Mouse (Mus musculus): Measurements from ENCODE around the gene Snapc4. TPM values are rescaled to one million over a fixed set of nuclear protein-coding genes. Genes with fewer than 3 reads are reported as not detected.
A peak's percentile ranks its signal among the peaks of the same experiment; 100 is the strongest.

The Snapc4 gene
- total RNA-seq, 2 experiments from 2014 or later, result 74.2 to 78.2 TPM

DNA sequence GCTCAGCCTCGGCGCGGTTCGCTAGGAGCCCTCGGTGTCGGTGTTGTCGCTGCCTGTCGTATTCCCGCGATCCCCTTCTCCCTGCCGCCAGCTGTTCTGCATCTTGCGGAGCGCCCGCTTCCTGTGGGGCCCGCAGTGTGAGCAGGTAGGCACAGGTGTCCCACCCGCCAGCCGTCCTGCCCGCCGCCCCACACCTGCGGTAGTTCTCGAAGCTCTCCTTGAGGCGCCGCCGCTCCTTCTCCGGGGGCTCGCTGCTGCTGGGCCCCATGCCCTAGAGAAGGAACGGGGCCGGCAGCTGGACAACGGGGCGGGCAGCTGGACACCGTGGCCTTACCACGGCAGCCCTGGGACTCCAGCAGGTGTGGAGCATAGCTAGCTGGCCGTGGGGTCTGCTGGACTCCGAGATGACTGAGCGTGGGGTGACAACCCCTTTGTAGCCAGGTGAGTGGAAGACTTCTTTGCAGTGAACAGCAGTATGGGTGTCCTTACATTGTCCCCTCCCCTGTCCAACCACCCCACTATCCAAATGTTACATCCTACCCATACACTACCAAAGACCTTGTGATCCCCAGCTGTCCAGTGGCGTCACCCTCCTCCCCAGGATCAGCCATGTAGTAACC lies 28.1 kb downstream of the Snapc4 start:
- intact Hi-C loops (cut with DNase I), result loop anchor here (1.0 kb wide), 2 partner anchors 27 to 52 kb away; no protein-coding TSS in a partner anchor
- peak; percentile 43 to 55 for DNase-seq (ENCODE audit: extremely low spot score in 1 of 2, low spot score in 2 of 2)
- Histone ChIP-seq H3K27ac (peak overlapping the region; percentile 80), H3K4me3 (peak overlapping the region; percentile 76)
- TF ChIP-seq CTCF (IDR thresholded peaks at IDR 0.05), result peak; percentile 1; the same call in 1 of the 2 replicates

DNA sequence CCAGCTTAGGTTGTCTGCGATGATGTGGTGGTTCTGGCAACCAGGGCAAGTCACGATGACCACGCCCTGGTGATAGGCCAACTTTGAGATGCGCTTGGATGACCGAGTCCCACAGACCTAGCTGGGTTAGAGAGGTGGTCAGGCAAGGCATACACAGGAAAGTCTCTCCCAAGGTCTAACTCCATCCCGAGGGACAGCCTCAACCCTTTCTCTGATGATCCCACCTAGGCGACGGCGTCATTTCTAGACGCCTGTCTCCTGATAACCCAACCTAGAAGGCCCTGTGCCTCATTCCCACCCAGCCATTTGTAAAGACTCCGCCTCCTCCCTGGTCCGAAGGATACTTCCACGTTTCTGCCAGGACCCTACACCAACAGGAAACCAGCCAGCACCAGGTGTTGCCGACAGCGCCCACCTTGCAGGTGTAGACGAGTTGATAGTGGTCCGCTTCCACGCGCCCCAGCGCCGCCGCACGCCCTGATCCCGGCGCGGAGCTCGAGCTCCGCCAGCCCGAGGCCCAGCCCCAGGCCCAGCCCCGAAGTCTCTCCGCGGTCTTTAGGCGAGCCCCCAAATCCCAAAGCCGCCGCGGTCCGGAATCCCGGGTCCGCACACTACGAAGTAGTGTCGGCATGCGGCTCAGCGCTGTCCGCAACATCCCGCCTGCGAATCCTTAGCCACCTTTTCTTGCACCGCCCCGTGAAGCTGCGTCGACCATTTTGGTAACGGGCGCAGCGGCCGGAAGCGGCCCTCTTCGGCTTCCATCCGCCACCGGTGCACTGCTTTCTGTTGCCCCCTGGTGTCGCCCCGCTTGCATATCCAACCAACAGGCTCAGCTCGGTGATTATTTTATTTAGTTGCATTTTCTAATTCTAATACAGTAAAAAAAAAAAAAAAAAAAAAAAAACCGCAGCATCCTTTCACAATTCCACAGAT lies 28.8 kb downstream of the Snapc4 start, which contains the start of gene Dnlz:
Gene Dnlz (minus strand): TSS at position 753 of the 933 bp plus-strand sequence.
- peak; percentile 94 for DNase-seq (ENCODE audit: extremely low spot score in 1 of 2, low spot score in 2 of 2)
- TF ChIP-seq CTCF (IDR thresholded peaks at IDR 0.05), result peak; percentile 77
- Histone ChIP-seq H3K27ac (peak within 1 kb of the TSS; percentile 89), H3K4me3 (peak within 1 kb of the TSS; percentile 76)
- intact Hi-C loops (cut with DNase I), result loop anchor here (1.0 kb wide), 2 partner anchors 26 to 51 kb away; no protein-coding TSS in a partner anchor

DNA sequence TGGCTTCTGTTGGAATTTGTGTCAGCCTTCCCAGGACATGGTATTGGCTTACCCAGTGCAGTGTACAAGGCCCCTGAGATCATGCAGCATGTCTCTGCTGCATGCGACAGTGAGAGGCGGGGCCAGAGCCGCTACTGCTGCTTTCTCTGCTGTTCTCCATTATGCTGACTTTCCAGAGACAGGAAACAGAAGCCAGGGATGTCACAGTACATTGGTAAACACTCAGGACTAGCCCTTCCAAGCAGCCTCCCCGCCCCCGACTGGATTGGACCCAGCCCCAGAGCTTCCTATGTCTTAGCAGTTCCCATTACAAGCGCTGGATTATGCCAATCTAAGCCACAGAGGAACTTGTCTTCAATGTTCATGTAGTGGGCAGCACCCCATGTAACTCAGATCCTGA lies 32.2 kb downstream of the Snapc4 start:
- H3K4me3 ChIP-seq, result no peak overlapping the region
- no peak for DNase-seq (ENCODE audit: extremely low spot score in 1 of 2, low spot score in 2 of 2)
- intact Hi-C loops (cut with DNase I), result no loop called here
- no peak for TF ChIP-seq CTCF (IDR thresholded peaks at IDR 0.05)
- no peak overlapping the region for H3K27ac ChIP-seq

DNA sequence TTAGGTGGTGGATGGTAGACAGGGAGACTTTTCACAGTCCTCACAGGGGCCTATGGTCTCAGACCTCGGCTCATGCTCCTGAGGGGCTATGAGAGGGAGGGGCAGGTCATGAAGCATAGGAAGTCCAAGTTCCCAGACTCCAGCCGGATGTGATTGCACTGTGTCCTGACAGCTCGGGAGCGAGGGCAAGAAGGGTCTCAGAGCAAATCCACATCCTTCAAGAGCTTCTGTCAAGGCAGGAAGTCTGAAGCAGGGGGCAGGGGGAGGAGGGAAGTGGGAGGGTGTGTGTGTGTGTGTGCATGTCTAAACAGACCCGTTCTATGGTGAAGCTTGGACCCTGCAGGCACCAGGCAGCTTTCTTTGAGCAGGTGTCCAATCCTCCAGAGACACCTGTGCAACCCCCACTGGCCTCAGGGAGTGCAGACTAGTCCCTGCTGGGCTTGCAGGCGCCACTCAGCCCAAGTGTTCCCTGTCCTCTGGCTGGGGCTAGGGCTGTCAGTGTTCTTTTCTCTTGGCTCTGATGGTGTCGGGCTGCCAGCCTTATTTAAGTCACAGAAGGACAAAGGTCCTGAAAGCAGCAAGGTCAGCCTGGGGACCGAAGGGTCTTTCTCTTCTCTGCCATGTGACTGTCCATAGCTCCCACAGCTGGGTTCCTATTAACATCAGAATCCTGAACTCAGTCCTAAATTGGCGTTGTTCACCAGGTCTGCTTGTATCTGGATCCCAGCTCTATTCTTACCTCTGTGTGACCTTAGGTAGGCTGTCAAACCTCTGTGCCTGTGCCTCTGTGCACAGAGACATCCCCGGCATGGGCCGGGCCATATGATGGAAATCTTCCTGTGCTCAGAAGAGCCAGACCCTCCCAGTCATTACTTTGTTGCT lies 37.6 kb downstream of the Snapc4 start:
- intact Hi-C loops (cut with DNase I), result no loop called here
- Histone ChIP-seq H3K27ac (peak overlapping the region; percentile 81), H3K4me3 (no peak overlapping the region)
- no peak for DNase-seq (ENCODE audit: extremely low spot score in 1 of 2, low spot score in 2 of 2)
- no peak for TF ChIP-seq CTCF (IDR thresholded peaks at IDR 0.05)

DNA sequence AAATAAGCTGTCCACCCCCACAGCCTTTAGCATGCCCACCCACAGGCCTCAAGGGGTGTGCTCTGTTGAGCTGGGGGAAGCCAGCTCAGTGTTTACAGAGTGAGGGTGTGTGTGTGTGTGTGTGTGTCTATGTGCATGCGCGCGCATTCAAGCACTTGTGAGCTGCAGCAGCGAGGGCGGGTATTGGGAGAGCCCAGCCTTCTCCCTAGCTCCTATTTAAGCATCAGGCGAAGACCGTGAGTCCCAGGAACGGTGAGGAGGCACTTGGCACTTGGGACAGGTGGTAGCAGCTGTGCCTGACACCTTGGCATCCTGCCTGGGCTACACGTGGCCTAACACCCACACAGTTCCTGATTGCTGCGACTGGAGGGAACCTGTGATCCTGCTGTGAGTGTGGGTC lies 38.4 kb downstream of the Snapc4 start:
- TF ChIP-seq CTCF (IDR thresholded peaks at IDR 0.05), result no peak
- Histone ChIP-seq H3K4me3 (no peak overlapping the region), H3K27ac (peak overlapping the region; percentile 81)
- peak; percentile 71 to 75 for DNase-seq (ENCODE audit: extremely low spot score in 1 of 2, low spot score in 2 of 2)
- intact Hi-C loops (cut with DNase I), result no loop called here

DNA sequence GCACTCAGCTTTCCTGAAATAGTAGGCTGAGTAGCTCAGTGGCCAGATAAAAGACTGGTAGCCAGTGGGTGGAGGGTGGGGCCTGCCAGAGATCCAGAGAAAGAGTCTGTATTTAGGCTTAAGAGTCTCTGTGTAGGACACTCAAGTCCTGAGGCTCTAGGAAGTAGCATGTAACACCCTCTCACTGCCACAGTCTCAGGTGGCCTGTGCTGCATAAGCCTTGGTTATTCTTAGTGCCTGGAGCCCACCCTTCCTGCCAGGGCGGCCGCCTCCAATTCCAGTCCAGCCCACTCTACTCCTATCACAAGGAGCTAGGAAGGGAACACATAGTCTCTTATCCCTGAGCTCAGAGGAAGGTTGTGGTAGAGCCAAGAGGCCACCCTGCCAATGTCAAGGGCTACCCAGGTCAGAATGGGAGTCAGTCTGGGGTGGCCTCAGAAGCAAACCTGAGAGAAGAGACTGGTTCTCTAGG lies 38.9 kb downstream of the Snapc4 start:
- no peak for TF ChIP-seq CTCF (IDR thresholded peaks at IDR 0.05)
- peak overlapping the region; percentile 81 for H3K27ac ChIP-seq
- intact Hi-C loops (cut with DNase I), result no loop called here
- H3K4me3 ChIP-seq, result no peak overlapping the region
- DNase-seq (ENCODE audit: extremely low spot score in 1 of 2, low spot score in 2 of 2), result peak in 1 of 2 experiments; percentile 52

DNA sequence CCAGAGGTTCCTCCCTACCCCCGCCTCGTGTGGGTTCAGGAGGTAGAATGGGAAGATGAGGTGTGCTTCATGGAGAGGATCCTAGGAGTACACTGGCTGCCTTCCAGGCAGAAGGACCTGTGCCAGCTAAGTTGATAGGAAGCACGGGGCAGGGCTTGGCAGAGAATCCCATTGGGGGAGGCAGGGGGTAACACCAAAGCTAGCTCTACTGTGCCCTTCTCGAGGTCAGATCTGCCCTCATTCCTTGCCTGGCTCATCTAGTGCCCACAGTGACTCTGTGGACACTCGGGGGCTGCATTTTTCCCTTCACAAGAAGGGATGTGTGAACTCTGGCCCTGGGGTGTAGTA lies 41.3 kb downstream of the Snapc4 start:
- intact Hi-C loops (cut with DNase I), result no loop called here
- Histone ChIP-seq H3K4me3 (no peak overlapping the region), H3K27ac (no peak overlapping the region)
- no peak for TF ChIP-seq CTCF (IDR thresholded peaks at IDR 0.05)
- DNase-seq (ENCODE audit: extremely low spot score in 1 of 2, low spot score in 2 of 2), result no peak

DNA sequence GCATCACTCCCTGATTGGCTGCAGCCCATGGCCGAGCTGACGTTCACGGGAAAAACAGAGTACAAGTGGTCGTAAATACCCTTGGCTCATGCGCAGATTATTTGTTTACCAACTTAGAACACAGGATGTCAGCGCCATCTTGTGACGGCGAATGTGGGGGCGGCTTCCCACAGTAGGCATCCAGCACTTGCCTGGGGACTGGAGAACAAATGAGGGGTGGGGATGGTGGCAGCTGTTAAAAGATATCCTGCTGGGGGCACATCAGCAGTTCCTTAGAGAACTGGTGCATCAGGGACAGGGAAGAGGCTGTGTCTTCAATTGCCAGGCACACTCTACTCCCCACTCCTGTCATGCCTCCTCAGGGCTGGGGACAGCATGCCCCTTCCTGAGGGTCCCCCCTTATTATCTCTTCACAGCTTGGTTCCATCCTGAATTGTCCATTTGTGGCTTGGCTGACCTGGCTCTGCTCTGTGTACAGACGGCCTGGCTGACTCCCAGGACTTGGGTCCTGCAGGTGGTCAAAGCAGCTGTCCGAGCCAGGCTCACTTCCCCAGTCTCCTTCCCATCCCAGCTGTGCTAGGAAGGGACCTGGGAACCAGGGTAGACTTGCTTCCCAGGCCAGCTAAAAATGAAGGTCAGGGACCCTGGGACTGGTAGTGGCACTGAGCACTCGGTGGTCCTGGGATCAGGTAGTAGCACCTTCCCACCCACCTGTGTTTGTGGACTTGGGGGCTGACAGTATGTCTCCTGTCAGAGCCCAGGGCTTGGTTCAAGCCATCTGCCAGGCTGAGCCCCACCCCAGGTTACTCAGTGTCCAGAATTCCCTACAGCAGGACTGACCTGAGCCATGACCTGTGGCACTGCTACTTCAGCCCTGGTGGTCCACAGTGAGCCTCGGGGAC lies 41.9 kb downstream of the Snapc4 start:
- no peak for TF ChIP-seq CTCF (IDR thresholded peaks at IDR 0.05)
- Histone ChIP-seq H3K4me3 (no peak overlapping the region), H3K27ac (peak overlapping the region; percentile 57; the same call in 1 of the 2 replicates)
- intact Hi-C loops (cut with DNase I), result no loop called here
- no peak for DNase-seq (ENCODE audit: extremely low spot score in 1 of 2, low spot score in 2 of 2)

DNA sequence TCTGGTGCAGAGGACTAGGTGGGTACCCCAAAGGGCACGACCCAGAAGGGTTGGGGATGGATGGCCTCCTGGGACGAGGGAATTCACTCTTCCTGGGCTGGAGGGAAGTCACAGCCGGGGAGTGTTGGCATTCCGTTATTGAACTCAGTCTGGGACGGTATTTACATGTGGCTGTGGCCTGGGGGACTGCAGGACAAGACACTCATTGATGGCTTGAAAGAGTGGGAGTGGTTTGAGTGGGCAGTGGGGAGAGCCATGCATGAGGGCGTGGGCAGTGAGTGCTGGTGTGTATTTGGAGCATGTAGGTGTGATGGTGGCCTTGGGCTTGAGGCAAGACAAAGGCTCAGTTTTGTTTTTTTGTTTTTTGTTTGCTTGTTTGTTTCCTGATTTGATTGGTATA lies 49.8 kb downstream of the Snapc4 start:
- Histone ChIP-seq H3K4me3 (no peak overlapping the region), H3K27ac (peak overlapping the region; percentile 82)
- TF ChIP-seq CTCF (IDR thresholded peaks at IDR 0.05), result no peak
- no peak for DNase-seq (ENCODE audit: extremely low spot score in 1 of 2, low spot score in 2 of 2)
- intact Hi-C loops (cut with DNase I), result no loop called here

DNA sequence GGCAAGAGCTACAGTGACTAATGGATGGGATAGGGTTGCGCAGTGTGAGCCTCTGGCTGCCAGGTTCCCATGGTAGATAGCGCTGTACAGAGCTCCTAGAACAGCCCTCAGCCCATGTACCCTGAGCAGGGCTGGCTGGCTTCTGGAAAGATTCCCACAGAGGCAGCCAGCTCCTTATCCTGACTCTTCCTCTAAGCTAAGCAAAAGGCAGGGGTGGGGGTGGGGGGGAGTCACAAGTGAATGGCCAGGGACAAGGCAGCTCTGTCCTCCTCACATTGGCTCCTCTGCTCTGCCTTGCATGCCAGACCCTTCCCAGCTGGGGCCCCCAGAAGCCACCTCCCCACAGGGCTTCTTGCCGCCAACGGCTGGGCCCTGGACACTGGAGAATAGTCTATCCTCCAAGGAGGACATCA lies 50.4 kb downstream of the Snapc4 start:
- Histone ChIP-seq H3K4me3 (no peak overlapping the region), H3K27ac (peak overlapping the region; percentile 82)
- DNase-seq (ENCODE audit: extremely low spot score in 1 of 2, low spot score in 2 of 2), result no peak
- intact Hi-C loops (cut with DNase I), result no loop called here
- TF ChIP-seq CTCF (IDR thresholded peaks at IDR 0.05), result no peak
